Mouse (Mus musculus) CD4-positive, CD25-positive, alpha-beta regulatory T cell, adult 2 months (primary cell): ENCODE measurements at regions not wholly inside any gene's neighbourhood (a gene's known extent, or its start where the extent isn't known, plus 50 kb on each side); places are given as distances from the start of the nearest gene placed in this dataset.

ENCODE experiments used
- DNase-seq: peaks from one replicate; pipeline ENCODE4 v3.0.0-alpha.2; 2012; ENCODE audit warnings: low read depth, low spot score

- DNase-seq, result no peak
Observed at GRCm38 (mm10) chr14:87344540-87344939, 71.9 kb upstream of the Tdrd3 start.

DNA sequence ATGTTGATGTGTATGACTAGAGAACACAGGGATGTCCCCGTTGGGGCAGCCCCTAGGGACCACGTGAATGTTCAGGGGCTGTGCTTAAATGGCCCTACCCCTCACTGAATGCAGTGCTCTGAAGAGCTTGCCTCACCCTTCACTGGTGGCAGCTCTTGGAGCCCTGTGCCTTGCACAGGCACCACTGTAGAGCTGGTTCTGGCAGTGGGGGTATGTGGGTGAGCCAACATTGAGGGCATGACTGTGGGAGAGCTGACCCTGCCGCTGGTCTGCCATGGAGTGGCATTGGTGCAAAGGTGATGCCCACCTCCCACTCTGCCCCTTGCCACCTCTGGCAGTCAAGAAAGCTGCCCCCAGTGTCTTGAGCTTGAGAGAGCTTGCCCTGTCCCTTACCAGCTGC lies 69.6 kb upstream of the Tdrd3 start:
- DNase-seq, result no peak

- no peak for DNase-seq
Observed at GRCm38 (mm10) chr14:87348825-87349224, 67.6 kb upstream of the Tdrd3 start.

DNA sequence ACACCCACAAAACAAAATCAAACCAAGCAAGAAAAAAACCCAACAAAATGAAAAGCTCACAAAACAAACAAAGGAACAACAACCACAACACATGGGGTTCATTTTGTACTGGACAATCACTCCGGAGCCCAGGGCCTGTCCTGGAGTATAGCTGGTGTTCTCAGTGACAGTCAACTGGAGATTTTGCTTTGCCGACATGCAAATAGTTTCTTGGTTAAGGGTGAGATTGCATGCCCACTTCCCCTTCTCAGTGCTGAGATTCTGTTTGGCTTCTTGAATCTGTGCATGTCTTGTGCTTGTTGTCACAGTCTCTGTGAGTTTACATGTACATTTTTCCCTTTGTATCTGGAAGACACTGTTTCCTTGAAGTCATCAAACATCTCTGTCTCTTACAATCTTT lies 50.6 kb upstream of the Tdrd3 start:
- no peak for DNase-seq
